Mouse (Mus musculus) CH12.LX (cell line): ENCODE data around the gene Map3k6. TPM values are rescaled to one million over a fixed set of nuclear protein-coding genes. Genes with fewer than 3 reads are reported as not detected.

Source experiments
- DNase-seq: peaks from one replicate; pipeline ENCODE4 v3.0.0-alpha.2; 2013; ENCODE audit errors: extremely low read depth
- H3K27ac ChIP-seq: 2 replicates; pipeline ENCODE4 v1.5.1; 2012; ENCODE audit warnings: low read depth, mild to moderate bottlenecking, control low read depth, moderate library complexity; ENCODE audit not compliant: insufficient read depth
- H3K27me3 ChIP-seq: replicated peaks from 2 replicates; pipeline ENCODE3; 2012; ENCODE audit warnings: inconsistent platforms
- H3K36me3 ChIP-seq, 2 experiments: replicated peaks in 1 of 2; 2 replicates each; pipeline versions ENCODE3 to v1.6.1; 2012; ENCODE audit warnings: inconsistent platforms in 1 of 2, low read length in 1 of 2, mild to moderate bottlenecking in 1 of 2, mixed read lengths in 1 of 2, moderate library complexity in 1 of 2; ENCODE audit not compliant: control insufficient read depth in 1 of 2, insufficient read depth in 1 of 2
- H3K4me1 ChIP-seq, 2 experiments: 2 replicates each; pipeline ENCODE4 v1.6.1; 2012; ENCODE audit warnings: inconsistent platforms in 1 of 2, moderate library complexity in 1 of 2; ENCODE audit not compliant: insufficient read depth in 2 of 2, control insufficient read depth in 1 of 2
- H3K4me2 ChIP-seq: 2 replicates; pipeline ENCODE4 v1.6.1; 2012; ENCODE audit warnings: low read depth, mild to moderate bottlenecking, control low read depth; ENCODE audit not compliant: poor library complexity, insufficient read depth, severe bottlenecking
- H3K4me3 ChIP-seq, 3 experiments: fragments of 150-350 bp in 1 of 3; sonication (generic) in 1 of 3; replicated peaks in 1 of 3; 2 replicates each; pipeline versions ENCODE3 to v1.5.1; 2011 to 2012; ENCODE audit warnings: low read depth in 2 of 3, low read length in 2 of 3, mild to moderate bottlenecking in 2 of 3, moderate library complexity in 2 of 3, control low read depth in 1 of 3, improper control_type of control experiment in 1 of 3, inconsistent platforms in 1 of 3, mixed read lengths in 1 of 3; ENCODE audit not compliant: poor library complexity in 1 of 3
- H3K79me2 ChIP-seq: replicated peaks from 2 replicates; pipeline ENCODE4 v1.6.1; 2012; ENCODE audit warnings: mild to moderate bottlenecking, moderate library complexity; ENCODE audit not compliant: control insufficient read depth, poor library complexity, insufficient read depth, severe bottlenecking; ENCODE audit errors: extremely low read depth
- H3K9ac ChIP-seq: 2 replicates; pipeline ENCODE4 v1.6.1; 2012; ENCODE audit warnings: low read depth, mild to moderate bottlenecking, control low read depth, moderate library complexity; ENCODE audit not compliant: insufficient read depth
- H3K9me3 ChIP-seq: replicated peaks from 2 replicates; pipeline ENCODE3; 2012; ENCODE audit warnings: low read length, inconsistent platforms, mixed read lengths
- BHLHE40 ChIP-seq: IDR thresholded peaks from 2 replicates; pipeline ENCODE4 v1.6.1; 2011; ENCODE audit warnings: mild to moderate bottlenecking, low read depth, low read length, improper control_type of control experiment
- CHD1 ChIP-seq: IDR thresholded peaks from 2 replicates; pipeline ENCODE4 v1.6.1; 2012; ENCODE audit warnings: low read depth, low read length, improper control_type of control experiment, inconsistent platforms
- CTCF ChIP-seq, 2 experiments: IDR thresholded peaks in 1 of 2; conservative IDR thresholded peaks in 1 of 2; 2 replicates each; pipeline ENCODE4 v1.5.1; 2011 to 2012; ENCODE audit warnings: low read depth in 2 of 2, low read length in 2 of 2, improper control_type of control experiment in 1 of 2, inconsistent platforms in 1 of 2, mild to moderate bottlenecking in 1 of 2, moderate library complexity in 1 of 2
- ELF1 ChIP-seq: IDR thresholded peaks from 2 replicates; pipeline ENCODE4 v1.6.1; 2014; ENCODE audit warnings: low read depth, mild to moderate bottlenecking, inconsistent platforms, low read length, improper control_type of control experiment
- IRF4 ChIP-seq: IDR thresholded peaks from 2 replicates; pipeline ENCODE4 v1.6.1; 2014; ENCODE audit warnings: low read depth, mild to moderate bottlenecking, inconsistent platforms, low read length, improper control_type of control experiment
- JUN ChIP-seq: IDR thresholded peaks from 2 replicates; pipeline ENCODE4 v1.6.1; 2011; ENCODE audit warnings: low read depth, mild to moderate bottlenecking, low read length, improper control_type of control experiment, moderate library complexity; ENCODE audit not compliant: insufficient read depth
- KAT2A ChIP-seq: IDR thresholded peaks from 2 replicates; pipeline ENCODE4 v1.6.1; 2012; ENCODE audit warnings: low read length, improper control_type of control experiment, inconsistent platforms; ENCODE audit not compliant: insufficient replicate concordance
- MAZ ChIP-seq: IDR thresholded peaks from 2 replicates; pipeline ENCODE4 v1.6.1; 2012; ENCODE audit warnings: low read depth, mild to moderate bottlenecking, inconsistent platforms, low read length, improper control_type of control experiment, moderate library complexity
- MEF2A ChIP-seq: IDR thresholded peaks from 2 replicates; pipeline ENCODE4 v1.6.1; 2014; ENCODE audit warnings: low read depth, mild to moderate bottlenecking, inconsistent platforms, low read length, improper control_type of control experiment, borderline replicate concordance
- MXI1 ChIP-seq: IDR thresholded peaks from 2 replicates; pipeline ENCODE4 v1.6.1; 2011; ENCODE audit warnings: mild to moderate bottlenecking, low read depth, low read length, improper control_type of control experiment
- NELFE ChIP-seq: IDR thresholded peaks from 2 replicates; pipeline ENCODE4 v1.6.1; 2011; ENCODE audit warnings: low read depth, low read length, improper control_type of control experiment
- NRF1 ChIP-seq: IDR thresholded peaks from 2 replicates; pipeline ENCODE4 v1.6.1; 2014; ENCODE audit warnings: low read depth, mild to moderate bottlenecking, inconsistent platforms, low read length, improper control_type of control experiment, moderate library complexity
- PAX5 ChIP-seq: IDR thresholded peaks from 2 replicates; pipeline ENCODE4 v1.6.1; 2012; ENCODE audit warnings: low read length, inconsistent platforms, mixed read lengths
- POLR2A ChIP-seq: IDR thresholded peaks from 2 replicates; pipeline ENCODE4 v1.6.1; 2011; ENCODE audit warnings: low read depth, mild to moderate bottlenecking, improper control_type of control experiment, low read length
- POLR2AphosphoS2 ChIP-seq: IDR thresholded peaks from 2 replicates; pipeline ENCODE4 v1.6.1; 2011; ENCODE audit warnings: low read depth, low read length, improper control_type of control experiment
- RAD21 ChIP-seq: IDR thresholded peaks from 2 replicates; pipeline ENCODE4 v1.6.1; 2011; ENCODE audit warnings: low read depth, mild to moderate bottlenecking, low read length, improper control_type of control experiment, moderate library complexity
- SIN3A ChIP-seq: IDR thresholded peaks from 2 replicates; pipeline ENCODE4 v1.6.1; 2012; ENCODE audit warnings: low read length, improper control_type of control experiment, inconsistent platforms
- SMC3 ChIP-seq: IDR thresholded peaks from 2 replicates; pipeline ENCODE4 v1.6.1; 2011; ENCODE audit warnings: low read depth, low read length, improper control_type of control experiment
- TCF12 ChIP-seq: IDR thresholded peaks from 2 replicates; pipeline ENCODE4 v1.6.1; 2014; ENCODE audit warnings: low read depth, mild to moderate bottlenecking, inconsistent platforms, low read length, improper control_type of control experiment
- UBTF ChIP-seq: IDR thresholded peaks from 2 replicates; pipeline ENCODE4 v1.6.1; 2012; ENCODE audit warnings: low read depth, mild to moderate bottlenecking, inconsistent platforms, low read length, improper control_type of control experiment, moderate library complexity
- ZC3H11A ChIP-seq: IDR thresholded peaks from 2 replicates; pipeline ENCODE4 v1.6.1; 2012; ENCODE audit warnings: low read depth, mild to moderate bottlenecking, inconsistent platforms, low read length, improper control_type of control experiment
- ZKSCAN1 ChIP-seq: IDR thresholded peaks from 2 replicates; pipeline ENCODE4 v1.6.1; 2012; ENCODE audit warnings: low read depth, inconsistent platforms, low read length, improper control_type of control experiment, borderline replicate concordance
- ZMIZ1 ChIP-seq: IDR thresholded peaks from 2 replicates; pipeline ENCODE4 v1.6.1; 2012; ENCODE audit warnings: low read depth, mild to moderate bottlenecking, inconsistent platforms, low read length, improper control_type of control experiment
- dilution Hi-C: fragments of 300-500 bp; cut with MboI; formaldehyde crosslinking; loops from 2 replicates; pipeline ENCODE4 v1.14.3; 2020; ENCODE audit warnings: low sequenced_read_pairs; ENCODE audit not compliant: extremely low pct_unique_long_range_greater_than_20kb, extremely low pct_ligation_motif_present
- in situ Hi-C: fragments of 300-500 bp; cut with MboI; formaldehyde crosslinking; loops from 3 replicates; pipeline ENCODE4 v1.14.3; 2019; ENCODE audit warnings: low sequenced_read_pairs, low pct_ligation_motif_present, low pct_unique_long_range_greater_than_20kb, mixed read lengths
- polyA plus RNA-seq: library from polyadenylated mRNA; unstranded; fragments of >175 nt; gene quantifications from 2 replicates; pipeline ENCODE4 v1.2.1, GENCODE M21; 2012; ENCODE audit warnings: low read depth; ENCODE audit not compliant: insufficient read length
- total RNA-seq, 2 experiments: library from RNA; depleted of rRNA; stranded (reverse); fragments of 300-350 nt in 1 of 2; fragments of >200 nt in 1 of 2; gene quantifications; 2 replicates each; pipeline ENCODE4 v1.2.3; 2012 to 2014

Map3k6 gene
- total and polyA plus RNA-seq, 3 experiments, result 0.21 TPM; not detected in 2

DNA sequence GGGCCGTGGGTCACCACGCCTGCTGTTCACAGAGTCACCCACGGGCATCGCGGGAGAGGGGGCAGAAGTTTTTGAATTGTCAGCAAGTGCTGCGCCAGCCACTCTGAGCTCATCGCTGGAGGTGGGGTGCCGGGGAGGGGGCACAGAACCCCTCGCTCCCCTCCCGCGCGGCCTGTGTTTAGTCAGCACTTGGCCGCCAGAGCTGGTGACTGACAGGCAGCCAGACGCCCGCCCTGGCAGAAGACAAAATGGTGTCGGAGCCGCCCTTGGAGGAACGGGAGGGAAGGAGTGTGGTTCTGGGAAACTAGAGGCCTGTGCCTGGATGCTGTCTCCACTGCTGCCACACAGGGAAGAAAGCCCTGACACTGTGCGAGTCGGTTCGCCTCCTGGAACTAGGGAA is 40.3 kb upstream of the Map3k6 start:
- H3K4me3 ChIP-seq, result no peak overlapping the region
- no peak overlapping the region for H3K4me2 ChIP-seq
- H3K9me3 ChIP-seq, result no peaks in the 10 kb centered on the region
- DNase-seq, result no peak
- peaks cover 0 to 57% of the 10 kb centered on the region in 2 experiments; a peak in 2 of 4 replicates for H3K4me1 ChIP-seq
- TF ChIP-seq MEF2A (no peak), CTCF (conservative IDR thresholded peaks at IDR 0.05 in 1 of 2, IDR thresholded peaks at IDR 0.05 in 1 of 2; ENCODE audit: low read depth in 2 of 2, low read length in 2 of 2) (no peak), ZKSCAN1 (no peak), JUN (no peak), UBTF (no peak), KAT2A (no peak), CHD1 (no peak), MXI1 (no peak), NRF1 (no peak), SIN3A (no peak), PAX5 (no peak), NELFE (no peak), TCF12 (no peak)
- in situ Hi-C loops (loop anchor here (10.0 kb wide), 1 partner anchor 186 kb away; the partner anchor contains the start of gene Ahdc1), dilution Hi-C loops (no loop called here)
- no peak overlapping the region for H3K9ac ChIP-seq
- H3K36me3 ChIP-seq, result peaks cover 22 to 48% of the 10 kb centered on the region in 2 experiments
- no peak overlapping the region for H3K27ac ChIP-seq
- no peaks in the 10 kb centered on the region for H3K27me3 ChIP-seq
- no peaks in the 10 kb centered on the region for H3K79me2 ChIP-seq

DNA sequence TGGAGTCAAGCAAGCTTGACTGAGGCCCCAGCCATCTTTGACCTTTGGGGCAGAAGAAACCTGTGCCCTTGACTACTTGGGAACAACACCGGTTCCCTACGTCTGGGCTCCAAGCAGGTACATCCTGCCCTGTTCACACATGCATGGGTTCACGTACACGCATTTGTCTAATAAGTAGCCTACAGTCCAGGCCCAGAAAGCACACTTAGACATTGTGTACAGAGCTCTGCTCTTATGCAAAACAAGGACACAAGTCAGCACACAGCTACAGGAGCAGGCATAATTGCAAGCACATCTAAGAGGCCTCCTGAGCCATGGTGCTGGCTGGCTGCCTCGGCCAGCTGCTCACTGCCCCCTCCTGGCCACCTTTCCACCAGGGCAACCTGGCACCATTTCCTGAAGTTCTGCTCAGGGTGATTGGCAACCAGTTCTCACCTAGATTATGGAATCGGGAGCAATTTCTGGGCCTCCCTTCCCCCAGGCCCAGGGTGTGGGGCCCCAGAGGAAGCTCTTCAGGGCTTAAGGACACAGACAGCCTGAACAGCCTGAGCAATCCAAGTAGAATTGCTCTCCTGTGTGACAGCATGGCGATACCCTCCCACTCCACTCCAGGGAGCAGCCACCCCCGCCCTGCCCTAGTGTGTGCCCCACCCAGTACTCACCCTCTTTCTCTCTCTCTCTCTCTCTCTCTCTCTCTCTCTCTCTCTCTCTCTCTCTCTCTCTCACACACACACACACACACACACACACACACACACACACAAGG is 39.4 kb upstream of the Map3k6 start:
- dilution Hi-C loops, result no loop called here
- H3K9ac ChIP-seq, result no peak overlapping the region
- peak; percentile 48; the same call in 1 of the 2 replicates for TF ChIP-seq ZC3H11A
- 0 out of 2 replicates have a peak, but pooled peaks have one; percentile 26 for TF ChIP-seq MAZ
- TF ChIP-seq BHLHE40, result 0 out of 2 replicates have a peak, but pooled peaks have one; percentile 16
- TF ChIP-seq POLR2AphosphoS2, result peak; percentile 59; the same call in 1 of the 2 replicates
- TF ChIP-seq JUN, result no peak
- 0 out of 2 replicates have a peak, but pooled peaks have one; percentile 20 for TF ChIP-seq POLR2A
- peak; percentile 78 for TF ChIP-seq RAD21
- TF ChIP-seq ELF1, result peak; percentile 38; the same call in 1 of the 2 replicates
- TF ChIP-seq ZMIZ1, result no peak
- peak; percentile 94 for TF ChIP-seq SMC3
- no peak for TF ChIP-seq MXI1
- TF ChIP-seq IRF4, result peak; percentile 42; the same call in 1 of the 2 replicates
- TF ChIP-seq MEF2A, result 0 out of 2 replicates have a peak, but pooled peaks have one; percentile 37
- TF ChIP-seq CTCF (conservative IDR thresholded peaks at IDR 0.05 in 1 of 2, IDR thresholded peaks at IDR 0.05 in 1 of 2; ENCODE audit: low read depth in 2 of 2, low read length in 2 of 2), result peak in 1 of 2 experiments; percentile 76; a peak in 2 of 4 replicates
- H3K4me2 ChIP-seq, result no peak overlapping the region
- H3K9me3 ChIP-seq, result no peaks in the 10 kb centered on the region
- no peaks in the 10 kb centered on the region for H3K79me2 ChIP-seq
- H3K36me3 ChIP-seq, result peaks cover 14 to 39% of the 10 kb centered on the region in 2 experiments
- no peaks in the 10 kb centered on the region for H3K27me3 ChIP-seq
- peak; percentile 52 for DNase-seq
- in situ Hi-C loops, result loop anchor here (10.0 kb wide), 1 partner anchor 186 kb away; the partner anchor contains the start of gene Ahdc1
- H3K4me1 ChIP-seq, result peaks cover 0 to 49% of the 10 kb centered on the region in 2 experiments; a peak in 2 of 4 replicates
- H3K27ac ChIP-seq, result no peak overlapping the region
- H3K4me3 ChIP-seq, result no peak overlapping the region
